Mouse (Mus musculus): ENCODE measurements around the gene Smc6.

Gene Smc6

GRCm38 (mm10) chr12:11276632-11277031 lies 10.9 kb downstream of the Smc6 start:
- in situ Hi-C loops (cut with MboI; ENCODE audit: low pct_unique_long_range_greater_than_20kb in 1 of 2, low sequenced_read_pairs in 2 of 2, unreplicated experiment in 1 of 2), result no loop called here

- in situ Hi-C loops (cut with MboI; ENCODE audit: low pct_unique_long_range_greater_than_20kb in 1 of 2, low sequenced_read_pairs in 2 of 2, unreplicated experiment in 1 of 2), result no loop called here
These were observed 11.5 kb downstream of the Smc6 start for GRCm38 (mm10) chr12:11277207-11277606.

GRCm38 (mm10) chr12:11279886-11280285 lies 14.2 kb downstream of the Smc6 start:
- in situ Hi-C loops (cut with MboI; ENCODE audit: low pct_unique_long_range_greater_than_20kb in 1 of 2, low sequenced_read_pairs in 2 of 2, unreplicated experiment in 1 of 2), result no loop called here

- in situ Hi-C loops (cut with MboI; ENCODE audit: low pct_unique_long_range_greater_than_20kb in 1 of 2, low sequenced_read_pairs in 2 of 2, unreplicated experiment in 1 of 2), result no loop called here
These were observed 15.9 kb downstream of the Smc6 start for GRCm38 (mm10) chr12:11281584-11281983.

- in situ Hi-C loops (cut with MboI; ENCODE audit: low pct_unique_long_range_greater_than_20kb in 1 of 2, low sequenced_read_pairs in 2 of 2, unreplicated experiment in 1 of 2), result no loop called here
These were observed 20.7 kb downstream of the Smc6 start for GRCm38 (mm10) chr12:11286382-11286781.

GRCm38 (mm10) chr12:11300858-11301257 lies 35.2 kb downstream of the Smc6 start:
- in situ Hi-C loops (cut with MboI; ENCODE audit: low pct_unique_long_range_greater_than_20kb in 1 of 2, low sequenced_read_pairs in 2 of 2, unreplicated experiment in 1 of 2), result loop anchor here in 1 of 2 experiments (25.0 kb wide), 1 partner anchor 1936 kb away; the partner anchor contains the start of gene Ddx1

- in situ Hi-C loops (cut with MboI; ENCODE audit: low pct_unique_long_range_greater_than_20kb in 1 of 2, low sequenced_read_pairs in 2 of 2, unreplicated experiment in 1 of 2), result loop anchor here in 1 of 2 experiments (25.0 kb wide), 1 partner anchor 1930 kb away; the partner anchor contains the start of gene Ddx1
These were observed 41.3 kb downstream of the Smc6 start for GRCm38 (mm10) chr12:11306753-11307645.

GRCm38 (mm10) chr12:11311106-11311505 lies 45.4 kb downstream of the Smc6 start:
- in situ Hi-C loops (cut with MboI; ENCODE audit: low pct_unique_long_range_greater_than_20kb in 1 of 2, low sequenced_read_pairs in 2 of 2, unreplicated experiment in 1 of 2), result loop anchor here in 1 of 2 experiments (25.0 kb wide), 1 partner anchor 1926 kb away; the partner anchor contains the start of gene Ddx1

- in situ Hi-C loops (cut with MboI; ENCODE audit: low pct_unique_long_range_greater_than_20kb in 1 of 2, low sequenced_read_pairs in 2 of 2, unreplicated experiment in 1 of 2), result loop anchor here in 1 of 2 experiments (25.0 kb wide), 1 partner anchor 1923 kb away; the partner anchor contains the start of gene Ddx1
These were observed 48.2 kb downstream of the Smc6 start for GRCm38 (mm10) chr12:11313840-11314239.

- in situ Hi-C loops (cut with MboI; ENCODE audit: low pct_unique_long_range_greater_than_20kb in 1 of 2, low sequenced_read_pairs in 2 of 2, unreplicated experiment in 1 of 2), result loop anchor here in 1 of 2 experiments (25.0 kb wide), 1 partner anchor 1920 kb away; the partner anchor contains the start of gene Ddx1
These were observed 52.0 kb downstream of the Smc6 start for GRCm38 (mm10) chr12:11317671-11318070.

- in situ Hi-C loops (cut with MboI; ENCODE audit: low pct_unique_long_range_greater_than_20kb in 1 of 2, low sequenced_read_pairs in 2 of 2, unreplicated experiment in 1 of 2), result loop anchor here in 1 of 2 experiments (25.0 kb wide), 1 partner anchor 1913 kb away; the partner anchor contains the start of gene Ddx1
These were observed 58.8 kb downstream of the Smc6 start for GRCm38 (mm10) chr12:11324480-11324879.

- in situ Hi-C loops (cut with MboI; ENCODE audit: low pct_unique_long_range_greater_than_20kb in 1 of 2, low sequenced_read_pairs in 2 of 2, unreplicated experiment in 1 of 2), result loop anchor here in 1 of 2 experiments (25.0 kb wide), 2 partner anchors 714 to 986 kb away; no protein-coding TSS in a partner anchor
These were observed 60.8 kb downstream of the Smc6 start for GRCm38 (mm10) chr12:11326483-11326882.

- in situ Hi-C loops (cut with MboI; ENCODE audit: low pct_unique_long_range_greater_than_20kb in 1 of 2, low sequenced_read_pairs in 2 of 2, unreplicated experiment in 1 of 2), result loop anchor here in 1 of 2 experiments (25.0 kb wide), 2 partner anchors 725 to 975 kb away; no protein-coding TSS in a partner anchor
These were observed 71.2 kb downstream of the Smc6 start for GRCm38 (mm10) chr12:11336845-11337244.

- in situ Hi-C loops (cut with MboI; ENCODE audit: low pct_unique_long_range_greater_than_20kb in 1 of 2, low sequenced_read_pairs in 2 of 2, unreplicated experiment in 1 of 2), result loop anchor here in 1 of 2 experiments (25.0 kb wide), 2 partner anchors 726 to 974 kb away; no protein-coding TSS in a partner anchor
These were observed 72.6 kb downstream of the Smc6 start for GRCm38 (mm10) chr12:11338251-11338650.

GRCm38 (mm10) chr12:11342020-11342600 lies 76.4 kb downstream of the Smc6 start:
- in situ Hi-C loops (cut with MboI; ENCODE audit: low pct_unique_long_range_greater_than_20kb in 1 of 2, low sequenced_read_pairs in 2 of 2, unreplicated experiment in 1 of 2), result loop anchor here in 1 of 2 experiments (25.0 kb wide), 2 partner anchors 730 to 970 kb away; no protein-coding TSS in a partner anchor

GRCm38 (mm10) chr12:11345963-11346362 lies 80.3 kb downstream of the Smc6 start:
- in situ Hi-C loops (cut with MboI; ENCODE audit: low pct_unique_long_range_greater_than_20kb in 1 of 2, low sequenced_read_pairs in 2 of 2, unreplicated experiment in 1 of 2), result loop anchor here in 1 of 2 experiments (25.0 kb wide), 2 partner anchors 734 to 966 kb away; no protein-coding TSS in a partner anchor

GRCm38 (mm10) chr12:11348423-11348822 lies 82.7 kb downstream of the Smc6 start:
- in situ Hi-C loops (cut with MboI; ENCODE audit: low pct_unique_long_range_greater_than_20kb in 1 of 2, low sequenced_read_pairs in 2 of 2, unreplicated experiment in 1 of 2), result loop anchor here in 1 of 2 experiments (25.0 kb wide), 2 partner anchors 736 to 964 kb away; no protein-coding TSS in a partner anchor

GRCm38 (mm10) chr12:11349870-11350269 lies 84.2 kb downstream of the Smc6 start:
- in situ Hi-C loops (cut with MboI; ENCODE audit: low pct_unique_long_range_greater_than_20kb in 1 of 2, low sequenced_read_pairs in 2 of 2, unreplicated experiment in 1 of 2), result loop anchor here in 1 of 2 experiments (25.0 kb wide), 3 partner anchors 738 to 962 kb away; no protein-coding TSS in a partner anchor

Data from mouse embryonic stem cell (cell line).